13 mouse cellular contexts compared by ENCODE assay signal in the genomic region with DNA sequence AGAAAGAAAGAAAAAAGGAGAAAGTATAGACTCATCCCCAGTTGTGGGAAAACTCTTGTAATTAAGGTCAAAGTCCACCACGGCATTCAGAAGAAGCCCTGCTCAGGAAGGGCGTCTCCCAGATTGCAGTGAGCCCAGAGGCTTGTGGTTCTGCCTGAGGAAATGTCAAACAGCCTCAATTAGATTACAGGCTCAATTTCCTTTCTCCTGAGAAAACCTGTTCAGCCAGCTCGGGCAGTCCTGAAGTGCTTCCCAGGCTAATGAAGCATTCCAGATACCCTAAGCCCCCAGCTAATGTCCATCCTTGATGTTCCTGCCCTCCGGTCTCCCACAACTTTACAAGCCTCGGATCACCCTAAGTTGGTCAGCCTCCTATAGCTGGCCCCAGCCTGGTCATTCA. TPM values are rescaled to one million over a fixed set of nuclear protein-coding genes. Genes with fewer than 3 reads are reported as not detected.
DNase-seq lines count a peak whose midpoint lies in the region; ATAC-seq and TF ChIP-seq lines count a peak whose summit lies in the region.
"Had no signal": no experiment of that assay in that cellular context is flagged by ENCODE, and none has a peak within 500 bp of the region (broad histone marks: within the 10 kb centered on the region; RNA-seq: fewer than 3 reads in every experiment).

No protein-coding gene starts in this region.

- no peaks in the 10 kb centered on the region for H3K36me3 ChIP-seq in heart, adult 2 months (ENCODE audit: control insufficient read depth, insufficient read depth, low read length)
- H3K36me3 ChIP-seq in midbrain, embryonic 10.5 days = no peaks in the 10 kb centered on the region
- no peaks in the 10 kb centered on the region for H3K36me3 ChIP-seq in midbrain, embryonic 11.5 days (ENCODE audit: control insufficient read depth, insufficient read depth, low read length)
- no peaks in the 10 kb centered on the region for H3K36me3 ChIP-seq in stomach, postnatal 0 days (ENCODE audit: control insufficient read depth, insufficient read depth, low read length)
- H3K36me3 ChIP-seq: limb, embryonic 13.5 days had no signal

- H3K9me3 ChIP-seq in midbrain, embryonic 10.5 days (replicated peaks) = no peaks in the 10 kb centered on the region
- H3K9me3 ChIP-seq in midbrain, embryonic 11.5 days (ENCODE audit: control insufficient read depth, low read length) = no peaks in the 10 kb centered on the region
- H3K9me3 ChIP-seq in stomach, postnatal 0 days (ENCODE audit: control insufficient read depth, low read length) = no peaks in the 10 kb centered on the region
- H3K9me3 ChIP-seq: limb, embryonic 13.5 days had no signal

- H3K9ac ChIP-seq in heart, adult 2 months (ENCODE audit: low read depth, low read length) = 0 out of 2 replicates have a peak overlapping the region, but pooled peaks have one; percentile 14
- no peak overlapping the region for H3K9ac ChIP-seq in midbrain, embryonic 11.5 days (ENCODE audit: low read length)
- H3K9ac ChIP-seq in stomach, postnatal 0 days (ENCODE audit: low read length) = no peak overlapping the region
- H3K9ac ChIP-seq: limb, embryonic 13.5 days had no signal

- H3K27me3 ChIP-seq in heart, adult 2 months (ENCODE audit: control insufficient read depth, insufficient read depth, low read length) = no peaks in the 10 kb centered on the region
- peaks cover 44% of the 10 kb centered on the region for H3K27me3 ChIP-seq in midbrain, embryonic 10.5 days (ENCODE audit: low read depth, poor library complexity, severe bottlenecking)
- H3K27me3 ChIP-seq in midbrain, embryonic 11.5 days (ENCODE audit: control insufficient read depth, insufficient read depth, low read length) = peaks cover 7% of the 10 kb centered on the region
- no peaks in the 10 kb centered on the region; the same call in 1 of the 2 replicates for H3K27me3 ChIP-seq in stomach, postnatal 0 days (ENCODE audit: control insufficient read depth, insufficient read depth, low read length)

- no peak for TF ChIP-seq CTCF in heart, adult 2 months (IDR thresholded peaks at IDR 0.05)
- TF ChIP-seq CTCF in stomach, postnatal 0 days (IDR thresholded peaks at IDR 0.05; ENCODE audit: low read depth) = no peak

- 43% methylated on average over 5 of the region's 5 CpGs for WGBS in heart, adult 2 months
- WGBS in midbrain, embryonic 10.5 days = 56% methylated on average over 5 of the region's 5 CpGs
- 60% methylated on average over 5 of the region's 5 CpGs for WGBS in midbrain, embryonic 11.5 days
- 34% methylated on average over 5 of the region's 5 CpGs for WGBS in stomach, postnatal 0 days

- H3K27ac ChIP-seq in heart, adult 2 months = peak overlapping the region; percentile 74
- H3K27ac ChIP-seq in midbrain, embryonic 10.5 days (replicated peaks) = no peak overlapping the region
- H3K27ac ChIP-seq in midbrain, embryonic 11.5 days (ENCODE audit: low read depth, low read length) = no peak overlapping the region
- H3K27ac ChIP-seq in stomach, postnatal 0 days (replicated peaks) = peak overlapping the region; percentile 84
- H3K27ac ChIP-seq: hindbrain, postnatal 0 days; limb, embryonic 13.5 days had no signal

- intact Hi-C loops in heart, adult 2 months (cut with DNase I) = no loop called here
- intact Hi-C loops in heart, postnatal 25 days (cut with DNase I) = loop anchor here (10.0 kb wide), 1 partner anchor 349 kb away; a partner anchor contains a TSS

- peak; percentile 41; the same call in 1 of the 2 replicates for TF ChIP-seq EP300 in heart, adult 2 months (IDR thresholded peaks at IDR 0.05; ENCODE audit: insufficient read depth, low read depth, low read length)
- peak; percentile 79 for TF ChIP-seq EP300 in stomach, postnatal 0 days (optimal IDR thresholded peaks at IDR 0.05)

- no peaks in the 10 kb centered on the region for H3K79me2 ChIP-seq in heart, adult 2 months (replicated peaks; ENCODE audit: control insufficient read depth, insufficient read depth, low read length)

- no peak for ATAC-seq in midbrain, embryonic 11.5 days (ENCODE audit: low FRiP score)
- peak; percentile 78 for ATAC-seq in stomach, postnatal 0 days (ENCODE audit: low FRiP score, low TSS enrichment)
- ATAC-seq: hindbrain, postnatal 0 days had no signal

- no peak for DNase-seq in heart, adult 2 months
- DNase-seq in heart, postnatal 25 days (ENCODE audit: low spot score) = no peak
- DNase-seq in midbrain, embryonic 10.5 days (ENCODE audit: low spot score) = peak; percentile 11
- no peak for DNase-seq in midbrain, embryonic 11.5 days (ENCODE audit: low spot score, missing footprints)
- DNase-seq in kidney, postnatal 25 days = peak; percentile 25 to 41
- DNase-seq in stomach, postnatal 0 days (ENCODE audit: low spot score) = peak; percentile 85
- DNase-seq in cerebellum, postnatal 10 days = no peak
- DNase-seq in cerebellum, postnatal 4 days (ENCODE audit: low spot score in 2 of 2) = no peak
- DNase-seq: cerebellum, adult 11 months had no signal

- H3K4me3 ChIP-seq in heart, adult 2 months = no peak overlapping the region
- no peak overlapping the region for H3K4me3 ChIP-seq in midbrain, embryonic 10.5 days
- H3K4me3 ChIP-seq in midbrain, embryonic 11.5 days (ENCODE audit: low read depth, low read length) = no peak overlapping the region
- H3K4me3 ChIP-seq in stomach, postnatal 0 days (ENCODE audit: low read depth, low read length) = no peak overlapping the region
- H3K4me3 ChIP-seq: limb, embryonic 13.5 days had no signal

- no peak overlapping the region for H3K4me2 ChIP-seq in midbrain, embryonic 11.5 days
- peak overlapping the region; percentile 27; the same call in 1 of the 2 replicates for H3K4me2 ChIP-seq in stomach, postnatal 0 days (replicated peaks; ENCODE audit: low read depth)
- H3K4me2 ChIP-seq: limb, embryonic 13.5 days had no signal

- peak; percentile 21; the same call in 1 of the 2 replicates for TF ChIP-seq POLR2A in heart, adult 2 months (IDR thresholded peaks at IDR 0.05; ENCODE audit: insufficient read depth, low read depth, low read length)

- peaks cover 7% of the 10 kb centered on the region for H3K4me1 ChIP-seq in heart, adult 2 months (ENCODE audit: control insufficient read depth, insufficient read depth, low read length)
- peaks cover 31% of the 10 kb centered on the region for H3K4me1 ChIP-seq in midbrain, embryonic 10.5 days
- H3K4me1 ChIP-seq in midbrain, embryonic 11.5 days (ENCODE audit: control insufficient read depth, insufficient read depth, low read length) = no peaks in the 10 kb centered on the region
- no peaks in the 10 kb centered on the region for H3K4me1 ChIP-seq in stomach, postnatal 0 days (replicated peaks; ENCODE audit: control insufficient read depth, insufficient read depth)

RNA-seq across cellular contexts. Expression of a gene that starts 20.7 kb away (rescaled TPM):
- total RNA-seq in heart, adult 2 months (2021) = 1 to 10 TPM; 5.5 to 6.2 TPM
- 8.7 and 9.8 TPM in 2 replicates for polyA plus RNA-seq in heart, adult 2 months (2012; rRNA removed)
- total RNA-seq in heart, postnatal 25 days (2021) = 1 to 10 TPM; 4.7 to 6.2 TPM
- 27.5 and 28.7 TPM in 2 replicates for polyA plus RNA-seq in midbrain, embryonic 10.5 days (2016; fragmentation: Nextera tagmentation; extraction: Ambion mirVana)
- polyA plus RNA-seq in midbrain, embryonic 11.5 days (2014; fragmentation: Nextera tagmentation; extraction: Ambion mirVana) = 17.5 and 19.9 TPM in 2 replicates
- polyA plus RNA-seq in stomach, postnatal 0 days (2015; fragmentation: Nextera tagmentation; extraction: Ambion mirVana) = 8.9 and 9.2 TPM in 2 replicates

RNA-seq across cellular contexts. Expression of a gene that starts 56.0 kb away (rescaled TPM):
- total RNA-seq in heart, adult 2 months (2021) = 1 to 10 TPM; 2.2 to 2.8 TPM
- polyA plus RNA-seq in heart, adult 2 months (2012; rRNA removed) = 3.2 and 3.6 TPM in 2 replicates
- total RNA-seq in heart, postnatal 25 days (2021) = 1 to 10 TPM; 3.4 to 4.8 TPM
- 19.8 and 25.7 TPM in 2 replicates for polyA plus RNA-seq in midbrain, embryonic 10.5 days (2016; fragmentation: Nextera tagmentation; extraction: Ambion mirVana)
- 16.3 and 16.5 TPM in 2 replicates for polyA plus RNA-seq in midbrain, embryonic 11.5 days (2014; fragmentation: Nextera tagmentation; extraction: Ambion mirVana)
- polyA plus RNA-seq in stomach, postnatal 0 days (2015; fragmentation: Nextera tagmentation; extraction: Ambion mirVana) = 4.0 and 5.7 TPM in 2 replicates

RNA-seq across cellular contexts. Expression of a gene that starts 57.3 kb away (rescaled TPM):
- total RNA-seq in heart, adult 2 months (2021) = not detected
- not detected in 2 replicates for polyA plus RNA-seq in heart, adult 2 months (2012; rRNA removed)
- total RNA-seq in heart, postnatal 25 days (2021) = not detected
- polyA plus RNA-seq in midbrain, embryonic 10.5 days (2016; fragmentation: Nextera tagmentation; extraction: Ambion mirVana) = 0.12 and 0.19 TPM in 2 replicates
- 0.22 TPM in 1 of 2 replicates, not detected in the other for polyA plus RNA-seq in midbrain, embryonic 11.5 days (2014; fragmentation: Nextera tagmentation; extraction: Ambion mirVana)
- 0.05 TPM in 1 of 2 replicates, not detected in the other for polyA plus RNA-seq in stomach, postnatal 0 days (2015; fragmentation: Nextera tagmentation; extraction: Ambion mirVana)
- total RNA-seq: midbrain, postnatal 0 days had no signal
- polyA plus RNA-seq: gonadal fat pad, adult 2 months; midbrain, postnatal 0 days had no signal

Comparison
In these comparisons a context has a peak if more than half of its experiments do, and no peak if none do; other contexts are left out.
1. DNase-seq: peak in midbrain, embryonic 10.5 days (single experiment), kidney, postnatal 25 days (2 of 2) and stomach, postnatal 0 days (single experiment); none in heart, adult 2 months (0 of 2), heart, postnatal 25 days (single experiment), midbrain, embryonic 11.5 days (single experiment), cerebellum, postnatal 10 days (0 of 2) and cerebellum, postnatal 4 days (0 of 2).
2. H3K27ac ChIP-seq: peak in heart, adult 2 months (single experiment) and stomach, postnatal 0 days (single experiment); none in midbrain, embryonic 10.5 days (single experiment) and midbrain, embryonic 11.5 days (single experiment).